Mouse (Mus musculus): ENCODE data around the gene Prune1.
"Not testable (repeated sequence)": the region's sequence is repeated elsewhere in the genome, so short reads cannot be mapped to it uniquely, and the experiment has no call there.

Prune1 gene

DNA sequence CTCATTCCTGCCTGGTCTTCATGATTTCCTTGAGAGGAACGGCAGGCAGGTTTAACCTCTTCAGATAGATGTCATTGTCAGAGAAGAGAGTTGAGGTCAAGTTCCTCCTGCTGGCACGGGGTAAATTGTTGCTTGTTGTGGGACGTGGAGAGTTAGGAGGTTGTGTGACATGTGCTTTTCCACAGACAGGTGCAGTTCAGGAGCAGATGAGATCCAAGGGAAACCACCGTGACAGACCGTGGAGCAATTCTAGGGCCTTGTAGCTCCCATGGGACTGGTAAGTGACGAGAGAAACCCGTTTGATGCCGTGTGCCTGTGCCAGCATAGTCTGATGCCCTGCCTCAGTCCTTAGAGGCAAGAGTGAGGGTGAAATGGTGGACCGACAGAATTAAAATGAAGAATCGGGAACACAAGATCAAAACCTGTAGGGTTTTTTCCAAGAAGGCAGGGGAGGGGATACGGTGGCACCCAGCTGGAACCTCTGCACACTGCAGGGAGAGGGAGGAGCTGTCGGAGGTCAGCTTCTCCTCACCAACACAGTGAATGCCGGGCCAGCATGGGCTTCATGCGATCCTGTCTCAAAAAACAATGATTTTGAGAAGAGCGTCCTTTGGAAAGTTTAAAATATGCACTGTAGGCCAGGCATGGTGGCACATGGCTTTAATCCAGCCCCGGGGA, 48.4 kb downstream of the Prune1 start:
- DNase-seq: no peak

- no peak for DNase-seq
Observed at GRCm38 (mm10) chr3:95232771-95233170, 49.1 kb downstream of the Prune1 start.

DNA sequence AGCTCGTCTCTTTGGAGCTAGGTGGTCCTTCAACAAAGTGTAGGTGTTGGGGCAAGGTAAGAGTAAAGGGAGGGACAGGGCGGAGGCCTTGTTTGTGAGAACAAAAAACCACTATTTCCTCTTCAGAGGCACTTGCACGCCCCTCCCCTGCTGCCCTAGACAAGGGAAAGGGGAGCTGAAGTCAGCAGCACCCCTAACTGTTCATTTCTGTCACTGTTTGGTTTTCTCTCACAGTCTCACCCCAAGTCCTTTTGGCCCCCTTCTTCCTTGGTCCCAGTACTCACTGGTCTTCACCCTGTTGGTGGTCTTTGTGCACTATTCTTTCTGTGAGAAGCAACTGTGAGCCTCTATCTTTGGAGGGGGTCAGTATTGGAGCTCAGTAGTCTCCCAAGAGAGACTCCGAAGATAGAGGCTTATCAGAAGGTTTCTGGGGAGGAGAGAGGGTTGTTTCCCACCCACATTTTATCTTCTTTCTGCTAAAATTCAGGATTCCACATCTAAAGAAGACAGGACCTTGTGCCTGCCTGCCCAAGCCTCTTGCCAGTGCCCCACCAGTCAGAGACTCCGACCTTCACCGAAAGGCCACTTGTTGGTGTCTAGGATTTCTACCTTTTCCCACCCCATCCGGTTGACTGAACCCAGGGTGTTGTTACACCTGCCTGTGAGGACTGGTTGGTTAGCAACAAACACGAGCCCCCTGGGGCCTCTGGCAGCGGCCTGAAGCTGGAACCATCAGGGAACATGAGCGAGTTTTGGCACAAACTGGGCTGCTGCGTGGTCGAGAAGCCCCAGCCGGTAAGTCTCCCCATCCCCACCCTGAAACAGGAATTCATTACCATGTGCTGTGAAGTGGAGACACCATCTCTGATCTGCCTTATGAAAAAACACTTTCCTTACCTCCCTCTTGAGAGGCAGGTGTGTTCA, 50.3 kb downstream of the Prune1 start, which contains the start of gene Mllt11:
TSS of gene Mllt11 (minus strand) at position 874 of the 924 bp plus-strand sequence.
- DNase-seq: peak; percentile 44

DNA sequence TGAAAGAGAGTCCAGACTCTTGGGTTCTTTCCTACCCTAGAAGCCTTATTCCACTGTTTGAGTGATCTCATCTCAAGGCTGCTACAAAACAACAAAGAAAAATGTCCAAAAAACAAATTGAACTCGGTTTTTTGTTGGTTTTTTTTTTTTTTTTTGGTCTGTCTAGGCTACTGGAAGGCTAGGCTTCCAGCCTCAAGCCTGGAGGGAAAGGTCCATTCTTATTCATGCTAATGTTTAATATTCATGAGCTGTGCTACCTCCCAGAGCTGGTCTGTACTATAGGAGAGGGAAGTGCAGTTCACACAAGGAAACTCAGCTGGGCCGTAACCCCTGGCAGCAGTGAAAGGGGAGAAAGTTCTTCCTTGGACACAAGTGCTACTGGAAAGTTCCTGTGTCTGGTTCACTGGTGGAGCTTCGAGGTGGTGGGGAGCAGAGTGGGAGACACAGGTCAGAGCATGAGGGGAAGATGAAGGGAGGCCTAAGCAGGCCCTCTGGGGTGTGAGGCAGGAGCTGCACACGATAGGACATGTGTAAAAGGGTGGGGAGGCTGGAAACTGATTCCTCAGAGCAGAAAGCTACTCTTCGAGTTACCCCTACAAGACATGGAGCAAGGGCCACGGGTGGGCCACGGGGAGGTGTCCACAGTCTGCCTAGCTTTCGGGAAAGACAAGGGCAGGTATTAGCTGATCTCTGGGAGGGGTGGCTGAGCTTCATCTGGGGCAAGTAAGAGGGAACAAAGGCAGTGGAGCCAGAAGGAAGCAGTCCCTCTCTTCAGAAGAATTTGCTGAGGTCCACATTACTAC, 51.2 kb downstream of the Prune1 start:
- peak; percentile 64 for DNase-seq

DNA sequence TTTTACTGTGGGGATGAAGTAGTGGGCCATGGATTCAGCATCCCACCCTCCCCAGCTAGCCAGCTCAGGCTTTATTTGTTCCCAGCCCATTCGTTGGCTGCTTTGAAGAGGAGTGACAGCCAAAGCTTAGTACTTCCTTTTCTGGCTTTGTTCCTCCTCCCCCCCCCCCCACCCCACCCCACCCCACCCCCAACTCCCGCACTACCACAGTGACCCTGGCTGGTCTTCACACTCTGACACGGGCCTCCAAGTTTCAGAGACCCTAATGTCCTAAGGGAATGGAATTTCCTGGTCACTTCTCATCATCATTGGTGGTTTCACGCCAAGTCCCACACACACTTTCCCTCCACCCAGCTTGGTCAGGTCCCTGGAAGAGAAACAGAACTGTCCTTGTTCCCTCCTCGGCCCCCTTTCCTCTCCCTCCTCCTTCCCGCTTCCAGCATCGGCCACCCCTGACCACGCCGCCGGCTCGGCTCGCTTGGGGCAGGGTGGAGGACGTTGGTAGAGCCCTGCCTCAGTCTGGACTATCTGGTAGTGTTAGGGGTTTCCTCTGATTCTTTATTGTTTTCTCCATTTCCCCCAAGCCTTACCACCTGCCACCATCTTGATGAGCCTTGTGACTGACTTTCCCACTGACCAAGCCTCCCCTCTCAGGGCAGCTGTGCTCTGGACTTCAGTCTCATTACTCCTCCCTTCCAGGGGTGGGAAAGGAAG, 51.9 kb downstream of the Prune1 start:
- DNase-seq: peak; percentile 58

- peak; percentile 52 for DNase-seq
Observed at GRCm38 (mm10) chr3:95228894-95229780, 52.7 kb downstream of the Prune1 start.

- peak; percentile 93 for DNase-seq
Observed at GRCm38 (mm10) chr3:95228148-95228893, 53.6 kb downstream of the Prune1 start, which contains the start of gene Cdc42se1. Gene Cdc42se1, plus strand, starts transcription at chr3:95228732.

DNA sequence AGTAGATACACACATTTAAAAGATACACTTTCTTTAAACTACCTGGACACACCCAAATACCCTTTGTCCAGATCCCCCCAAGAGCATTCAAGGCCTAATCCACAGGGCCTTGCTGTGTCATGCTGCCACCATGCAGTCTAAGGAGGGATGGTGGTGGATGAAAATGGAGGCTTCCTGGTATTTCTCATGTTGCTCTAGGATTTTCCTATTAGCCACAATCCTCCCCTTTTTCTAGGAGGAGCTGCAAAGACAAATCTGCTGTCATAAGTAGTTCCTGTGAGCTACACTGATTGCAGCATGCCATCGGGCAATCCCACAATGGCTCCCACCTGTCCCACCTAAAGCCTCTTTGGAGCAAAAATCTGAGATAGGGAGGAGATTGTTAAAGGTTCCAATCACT, 54.7 kb downstream of the Prune1 start:
- DNase-seq: no peak

GRCm38 (mm10) chr3:95224295-95224694, 57.6 kb downstream of the Prune1 start:
- DNase-seq: no peak

DNA sequence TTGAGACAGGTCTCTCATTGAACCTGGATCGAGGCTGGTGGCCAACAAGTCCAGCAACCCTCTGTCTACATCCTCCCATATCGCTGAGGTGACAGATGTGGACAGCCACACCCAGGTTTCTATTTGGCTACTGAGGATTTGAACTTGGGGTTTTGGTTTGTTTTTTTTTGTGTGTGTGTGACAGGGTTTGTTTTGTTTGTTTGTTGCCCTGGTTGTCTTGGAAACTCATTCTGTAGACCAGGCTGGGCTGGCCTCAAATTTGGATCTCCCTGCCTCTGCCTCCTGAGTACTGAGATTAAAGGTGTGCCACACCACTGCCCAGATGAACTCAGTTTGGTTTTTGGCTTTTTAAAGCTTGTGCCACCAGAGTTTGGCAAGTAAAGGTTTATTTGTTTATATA, 58.8 kb downstream of the Prune1 start:
- no peak for DNase-seq

GRCm38 (mm10) chr3:95218466-95219137, 63.3 kb downstream of the Prune1 start:
- DNase-seq: peak; percentile 71

- peak; percentile 97 for DNase-seq
Observed at GRCm38 (mm10) chr3:95217255-95218134, 64.4 kb downstream of the Prune1 start, which contains the start of gene Gabpb2. Gene Gabpb2, minus strand, starts transcription at chr3:95217916.

- no peak for DNase-seq
Observed at GRCm38 (mm10) chr3:95216655-95217254, 65.1 kb downstream of the Prune1 start.

DNA sequence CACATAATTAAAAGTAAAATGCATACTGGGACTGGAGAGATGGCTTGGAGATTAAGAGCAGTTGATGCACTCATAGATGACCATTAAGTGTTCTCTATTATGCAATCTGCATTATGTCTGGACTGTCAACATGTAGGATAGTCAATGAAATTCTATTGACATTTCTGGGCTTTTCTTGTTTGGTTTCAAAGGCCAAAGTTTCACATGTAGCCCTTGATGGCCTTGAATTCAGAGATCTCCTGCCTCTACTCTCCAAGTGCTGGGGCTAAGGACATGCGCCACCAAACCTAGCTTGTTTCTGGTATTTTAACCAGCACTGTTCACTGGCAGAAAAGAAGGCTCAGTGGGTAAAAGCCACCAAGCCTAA, 68.3 kb downstream of the Prune1 start:
- no peak for DNase-seq

DNA sequence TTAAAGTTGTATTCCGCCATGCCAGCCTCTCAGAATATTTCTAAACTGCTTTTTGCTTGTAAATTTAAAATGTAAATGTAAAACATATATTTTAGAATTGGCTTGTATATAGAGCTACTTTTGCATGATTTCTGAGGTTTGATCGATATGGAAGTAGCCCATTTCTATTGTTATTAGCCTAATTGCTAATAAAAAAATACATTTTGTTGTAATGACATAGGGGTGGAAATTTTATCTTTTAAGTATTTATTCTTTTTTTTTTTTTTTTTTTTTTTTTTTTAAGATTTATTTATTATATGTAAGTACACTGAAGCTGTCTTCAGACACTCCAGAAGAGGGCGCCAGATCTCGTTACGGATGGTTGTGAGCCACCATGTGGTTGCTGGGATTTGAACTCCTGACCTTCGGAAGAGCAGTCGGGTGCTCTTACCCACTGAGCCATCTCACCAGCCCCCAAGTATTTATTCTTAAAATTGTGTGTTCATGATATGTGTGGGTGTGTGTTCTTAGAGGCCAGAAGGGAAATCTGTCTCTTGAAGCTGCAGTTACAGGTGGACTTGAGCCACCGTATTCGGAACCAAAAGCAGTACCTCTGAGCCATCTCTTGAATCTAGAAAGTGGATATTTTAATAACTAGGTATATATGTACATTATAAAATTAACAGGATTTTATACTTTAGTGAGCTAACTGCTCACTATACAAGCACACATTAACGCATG, 68.8 kb downstream of the Prune1 start:
- DNase-seq: not testable (repeated sequence)

DNA sequence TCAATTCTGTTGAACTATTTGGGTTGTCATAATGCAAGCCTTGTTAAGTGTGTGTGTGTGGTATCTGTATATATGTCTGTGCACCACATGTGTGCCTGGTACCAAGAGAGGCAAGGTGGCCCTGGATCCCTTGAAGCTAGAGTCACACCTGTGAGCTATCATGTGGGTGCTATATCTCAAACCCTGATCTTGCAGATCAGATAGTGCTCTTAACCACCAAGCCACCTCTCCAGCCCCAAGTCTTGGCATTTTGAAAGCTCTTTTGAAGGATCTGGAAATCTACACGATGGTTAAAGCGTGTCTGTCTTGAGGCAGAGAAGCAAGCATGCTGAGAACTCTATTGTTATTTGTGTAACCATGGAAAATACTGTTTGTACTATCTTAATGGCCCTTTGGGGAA, 71.3 kb downstream of the Prune1 start:
- DNase-seq: no peak

- DNase-seq: no peak
Observed at GRCm38 (mm10) chr3:95208286-95208685, 73.6 kb downstream of the Prune1 start.

GRCm38 (mm10) chr3:95203880-95204279, 78.0 kb downstream of the Prune1 start:
- DNase-seq: no peak
